Mouse (Mus musculus): ENCODE data around the gene Cenpo. TPM values are rescaled to one million over a fixed set of nuclear protein-coding genes. Genes with fewer than 3 reads are reported as not detected.

The Cenpo gene
- total and polyA plus RNA-seq, 3 experiments, result 19.3 to 32.7 (median 25.4) TPM

DNA sequence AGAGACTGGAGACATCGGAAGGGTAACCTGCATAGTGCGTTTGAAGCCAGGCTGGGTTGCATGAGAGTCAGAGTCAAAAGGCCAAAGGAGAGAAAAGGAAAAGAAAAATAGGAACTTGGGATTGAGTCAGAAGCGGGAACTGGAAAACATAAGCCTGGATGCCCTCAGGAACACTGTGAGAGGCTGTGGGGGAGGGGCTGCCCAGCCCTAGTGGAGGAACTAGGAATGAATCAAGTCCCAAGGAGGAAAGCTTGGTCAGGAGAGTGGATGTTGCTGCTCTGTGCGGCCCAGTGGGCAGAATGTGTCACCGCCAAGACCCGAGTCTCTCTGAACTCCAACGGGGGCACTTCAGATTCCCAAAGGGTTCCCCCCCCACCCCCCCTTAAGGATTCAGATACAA lies 73.8 kb downstream of the Cenpo start:
- Histone ChIP-seq H3K36me3 (replicated peaks in 1 of 2; ENCODE audit: control insufficient read depth in 1 of 2, insufficient read depth in 1 of 2, low read length in 1 of 2) (no peaks in the 10 kb centered on the region), H3K4me2 (ENCODE audit: insufficient read depth, low read depth, poor library complexity, severe bottlenecking) (no peak overlapping the region), H3K79me2 (replicated peaks; ENCODE audit: control insufficient read depth, extremely low read depth, insufficient read depth, poor library complexity, severe bottlenecking) (no peaks in the 10 kb centered on the region), H3K9me3 (replicated peaks; ENCODE audit: low read length) (no peaks in the 10 kb centered on the region), H3K4me3 (replicated peaks in 1 of 3; ENCODE audit: low read depth in 2 of 3, low read length in 2 of 3, poor library complexity in 1 of 3) (no peak overlapping the region), H3K27ac (ENCODE audit: insufficient read depth, low read depth) (no peak overlapping the region), H3K4me1 (ENCODE audit: control insufficient read depth in 1 of 2, insufficient read depth in 2 of 2) (no peaks in the 10 kb centered on the region), H3K27me3 (replicated peaks) (no peaks in the 10 kb centered on the region), H3K9ac (ENCODE audit: insufficient read depth, low read depth) (no peak overlapping the region)
- DNase-seq (ENCODE audit: extremely low read depth), result no peak
- in situ Hi-C loops (cut with MboI; ENCODE audit: low pct_ligation_motif_present, low pct_unique_long_range_greater_than_20kb, low sequenced_read_pairs), result no loop called here
- TF ChIP-seq MAZ (IDR thresholded peaks at IDR 0.05; ENCODE audit: low read depth, low read length) (no peak), JUND (conservative IDR thresholded peaks at IDR 0.05; ENCODE audit: low read depth, low read length) (no peak), SIN3A (IDR thresholded peaks at IDR 0.05; ENCODE audit: low read length) (no peak)
- dilution Hi-C loops (cut with MboI; ENCODE audit: extremely low pct_ligation_motif_present, extremely low pct_unique_long_range_greater_than_20kb, low sequenced_read_pairs), result no loop called here

GRCm38 (mm10) chr12:4158868-4159632 lies 75.0 kb downstream of the Cenpo start:
- Histone ChIP-seq H3K36me3 (replicated peaks in 1 of 2; ENCODE audit: control insufficient read depth in 1 of 2, insufficient read depth in 1 of 2, low read length in 1 of 2) (no peaks in the 10 kb centered on the region), H3K27ac (ENCODE audit: insufficient read depth, low read depth) (no peak overlapping the region), H3K27me3 (replicated peaks) (no peaks in the 10 kb centered on the region), H3K4me3 (replicated peaks in 1 of 3; ENCODE audit: low read depth in 2 of 3, low read length in 2 of 3, poor library complexity in 1 of 3) (no peak overlapping the region), H3K4me1 (ENCODE audit: control insufficient read depth in 1 of 2, insufficient read depth in 2 of 2) (no peaks in the 10 kb centered on the region), H3K79me2 (replicated peaks; ENCODE audit: control insufficient read depth, extremely low read depth, insufficient read depth, poor library complexity, severe bottlenecking) (no peaks in the 10 kb centered on the region), H3K9ac (ENCODE audit: insufficient read depth, low read depth) (no peak overlapping the region), H3K9me3 (replicated peaks; ENCODE audit: low read length) (no peaks in the 10 kb centered on the region), H3K4me2 (ENCODE audit: insufficient read depth, low read depth, poor library complexity, severe bottlenecking) (no peak overlapping the region)
- TF ChIP-seq ZKSCAN1 (IDR thresholded peaks at IDR 0.05; ENCODE audit: borderline replicate concordance, low read depth, low read length) (no peak), MXI1 (IDR thresholded peaks at IDR 0.05; ENCODE audit: low read depth, low read length) (no peak), TCF12 (IDR thresholded peaks at IDR 0.05; ENCODE audit: low read depth, low read length) (no peak), ZMIZ1 (IDR thresholded peaks at IDR 0.05; ENCODE audit: low read depth, low read length) (no peak), JUND (conservative IDR thresholded peaks at IDR 0.05; ENCODE audit: low read depth, low read length) (no peak), SIN3A (IDR thresholded peaks at IDR 0.05; ENCODE audit: low read length) (no peak), ELF1 (IDR thresholded peaks at IDR 0.05; ENCODE audit: low read depth, low read length) (no peak), SMC3 (IDR thresholded peaks at IDR 0.05; ENCODE audit: low read depth, low read length) (no peak), ZC3H11A (IDR thresholded peaks at IDR 0.05; ENCODE audit: low read depth, low read length) (no peak), PAX5 (IDR thresholded peaks at IDR 0.05; ENCODE audit: low read length) (no peak)
- dilution Hi-C loops (cut with MboI; ENCODE audit: extremely low pct_ligation_motif_present, extremely low pct_unique_long_range_greater_than_20kb, low sequenced_read_pairs) (no loop called here), in situ Hi-C loops (cut with MboI; ENCODE audit: low pct_ligation_motif_present, low pct_unique_long_range_greater_than_20kb, low sequenced_read_pairs) (no loop called here)
- DNase-seq (ENCODE audit: extremely low read depth), result no peak

DNA sequence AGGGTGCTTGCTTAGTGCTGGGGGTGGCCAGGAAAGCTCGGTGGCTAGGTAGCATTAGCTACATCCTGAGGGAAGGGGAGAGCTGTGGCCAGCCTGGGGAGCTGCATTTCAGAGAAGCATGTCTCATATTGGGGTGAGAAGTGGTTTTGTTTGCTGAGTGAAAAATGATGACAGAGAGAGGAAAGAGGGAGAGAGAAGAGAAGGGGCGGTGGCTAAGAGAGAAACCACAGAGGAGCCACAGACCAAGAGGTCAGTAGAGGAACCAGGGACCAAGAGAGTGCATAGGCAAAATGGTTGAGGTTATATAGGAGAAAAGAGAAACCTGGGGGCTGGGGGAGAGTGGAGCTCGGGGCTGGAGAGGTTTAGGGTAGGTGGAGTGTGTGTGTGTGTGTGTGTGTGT lies 75.9 kb downstream of the Cenpo start:
- Histone ChIP-seq H3K79me2 (replicated peaks; ENCODE audit: control insufficient read depth, extremely low read depth, insufficient read depth, poor library complexity, severe bottlenecking) (no peaks in the 10 kb centered on the region), H3K4me2 (ENCODE audit: insufficient read depth, low read depth, poor library complexity, severe bottlenecking) (no peak overlapping the region), H3K9me3 (replicated peaks; ENCODE audit: low read length) (no peaks in the 10 kb centered on the region), H3K27me3 (replicated peaks) (no peaks in the 10 kb centered on the region), H3K4me1 (ENCODE audit: control insufficient read depth in 1 of 2, insufficient read depth in 2 of 2) (no peaks in the 10 kb centered on the region), H3K27ac (ENCODE audit: insufficient read depth, low read depth) (no peak overlapping the region), H3K9ac (ENCODE audit: insufficient read depth, low read depth) (no peak overlapping the region), H3K36me3 (replicated peaks in 1 of 2; ENCODE audit: control insufficient read depth in 1 of 2, insufficient read depth in 1 of 2, low read length in 1 of 2) (no peaks in the 10 kb centered on the region), H3K4me3 (replicated peaks in 1 of 3; ENCODE audit: low read depth in 2 of 3, low read length in 2 of 3, poor library complexity in 1 of 3) (no peak overlapping the region)
- DNase-seq (ENCODE audit: extremely low read depth), result no peak
- TF ChIP-seq EP300 (IDR thresholded peaks at IDR 0.05; ENCODE audit: low read length), result no peak
- no peak for TF ChIP-seq ETS1 (conservative IDR thresholded peaks at IDR 0.05; ENCODE audit: low read depth, low read length)
- TF ChIP-seq RAD21 (IDR thresholded peaks at IDR 0.05; ENCODE audit: low read depth, low read length), result no peak
- TF ChIP-seq RCOR1 (conservative IDR thresholded peaks at IDR 0.05; ENCODE audit: low read depth, low read length), result no peak
- TF ChIP-seq NRF1 (IDR thresholded peaks at IDR 0.05; ENCODE audit: low read depth, low read length), result no peak
- no peak for TF ChIP-seq E2F4 (IDR thresholded peaks at IDR 0.05; ENCODE audit: insufficient replicate concordance, low read depth, low read length)
- no peak for TF ChIP-seq KAT2A (IDR thresholded peaks at IDR 0.05; ENCODE audit: insufficient replicate concordance, low read length)
- in situ Hi-C loops (cut with MboI; ENCODE audit: low pct_ligation_motif_present, low pct_unique_long_range_greater_than_20kb, low sequenced_read_pairs) (no loop called here), dilution Hi-C loops (cut with MboI; ENCODE audit: extremely low pct_ligation_motif_present, extremely low pct_unique_long_range_greater_than_20kb, low sequenced_read_pairs) (no loop called here)

Measured in CH12.LX (cell line).